ENCODE assay signal across 9 mouse cellular contexts in genomic region chr4:141994062-141994471, GRCm38 (mm10). TPM values are rescaled to one million over a fixed set of nuclear protein-coding genes. Genes with fewer than 3 reads are reported as not detected.
DNase-seq lines count a peak whose midpoint lies in the region; ATAC-seq and TF ChIP-seq lines count a peak whose summit lies in the region.
"Not testable (repeated sequence)": the region's sequence is repeated elsewhere in the genome, so short reads cannot be mapped to it uniquely, and the experiment has no call there.
"Had no signal": no experiment of that assay in that cellular context is flagged by ENCODE, and none has a peak within 500 bp of the region (broad histone marks: within the 10 kb centered on the region; RNA-seq: fewer than 3 reads in every experiment).

No protein-coding gene starts in this region.

- ATAC-seq in erythroblast, adult 5-6 weeks (replicated peaks; ENCODE audit: low FRiP score, poor library complexity, severe bottlenecking) = 0 out of 2 replicates have a peak, but pooled peaks have one; percentile 47
- ATAC-seq in lung, postnatal 0 days = not testable (repeated sequence)
- peak; percentile 88 for ATAC-seq in megakaryocyte-erythroid progenitor cell, adult 5-6 weeks (replicated peaks; ENCODE audit: low FRiP score, low TSS enrichment, poor library complexity, severe bottlenecking)

- not testable (repeated sequence) for H3K79me2 ChIP-seq in liver, adult 2 months (ENCODE audit: control insufficient read depth, insufficient read depth, low read length)

- not testable (repeated sequence) for TF ChIP-seq CTCF in ES-Bruce4 (IDR thresholded peaks at IDR 0.05; ENCODE audit: low read depth, low read length); liver, adult 2 months (IDR thresholded peaks at IDR 0.05; ENCODE audit: low read depth, low read length); lung, postnatal 0 days (IDR thresholded peaks at IDR 0.05)

- TF ChIP-seq POLR2A in ES-Bruce4 (IDR thresholded peaks at IDR 0.05; ENCODE audit: insufficient read depth, low read length); liver, adult 2 months (IDR thresholded peaks at IDR 0.05; ENCODE audit: extremely low read depth, insufficient read depth, low read length): not testable (repeated sequence)

- H3K27ac ChIP-seq in ES-Bruce4 (ENCODE audit: insufficient read depth, low read length); liver, adult 2 months (replicated peaks; ENCODE audit: insufficient read depth, low read depth, low read length); lung, postnatal 0 days (ENCODE audit: low read length): not testable (repeated sequence)

- not testable (repeated sequence) for H3K9me3 ChIP-seq in ES-Bruce4 (replicated peaks; ENCODE audit: control insufficient read depth, insufficient read depth, low read length, poor library complexity, severe bottlenecking); lung, postnatal 0 days (ENCODE audit: low read length)

- not testable (repeated sequence) for H3K27me3 ChIP-seq in ES-Bruce4 (ENCODE audit: control insufficient read depth, insufficient read depth, low read length, poor library complexity, severe bottlenecking); liver, adult 2 months (ENCODE audit: control insufficient read depth, insufficient read depth, low read length); lung, postnatal 0 days (replicated peaks; ENCODE audit: insufficient read depth, low read length)

- H3K36me3 ChIP-seq in ES-Bruce4 (ENCODE audit: control insufficient read depth, insufficient read depth, low read length, poor library complexity, severe bottlenecking); liver, adult 2 months (ENCODE audit: control insufficient read depth, insufficient read depth, low read length); lung, postnatal 0 days (ENCODE audit: insufficient read depth, low read length): not testable (repeated sequence)

- TF ChIP-seq EP300 in ES-Bruce4 (IDR thresholded peaks at IDR 0.05; ENCODE audit: insufficient read depth, low read depth, low read length); lung, postnatal 0 days (IDR thresholded peaks at IDR 0.05): not testable (repeated sequence)

- H3K9ac ChIP-seq in ES-Bruce4 (ENCODE audit: low read depth, poor library complexity, severe bottlenecking); liver, adult 2 months (ENCODE audit: low read depth, low read length); lung, postnatal 0 days (replicated peaks; ENCODE audit: low read depth): not testable (repeated sequence)

- H3K4me1 ChIP-seq in ES-Bruce4 (ENCODE audit: control insufficient read depth, insufficient read depth, low read length); liver, adult 2 months (ENCODE audit: control insufficient read depth, insufficient read depth, low read length); lung, postnatal 0 days (ENCODE audit: insufficient read depth, low read depth, low read length): not testable (repeated sequence)

- H3K4me3 ChIP-seq in ES-Bruce4 (ENCODE audit: low read depth, low read length) = peak overlapping the region; percentile 35
- H3K4me3 ChIP-seq in liver, adult 2 months (ENCODE audit: insufficient read depth, low read depth, low read length); lung, postnatal 0 days (ENCODE audit: low read depth, low read length): not testable (repeated sequence)

- peak; percentile 67 for DNase-seq in 3134 (ENCODE audit: extremely low read depth, insufficient read length, low spot score)
- peak; percentile 90 for DNase-seq in ZHBTc4 (ENCODE audit: low read depth, low spot score)
- DNase-seq in liver, adult 2 months (ENCODE audit: extremely low read depth, low read depth, low spot score) = peak; percentile 22
- peak; percentile 14 for DNase-seq in lung, postnatal 0 days (ENCODE audit: low spot score)

- H3K4me2 ChIP-seq in lung, postnatal 0 days (replicated peaks; ENCODE audit: low read depth, low read length) = not testable (repeated sequence)

- 68% methylated on average over 2 of the region's 2 CpGs for WGBS in liver, adult 2 months
- whole genome bisulfite sequencing in lung, postnatal 0 days = 49% methylated on average over 2 of the region's 2 CpGs

RNA-seq across cellular contexts. Expression of gene Fhad1, which starts 20.8 kb away (rescaled TPM):
- 1.5 and 2.1 TPM in 2 replicates for polyA plus RNA-seq in ES-Bruce4 (2011; ENCODE audit: insufficient read depth, insufficient read length, low read depth, missing spikeins)
- not detected in 2 replicates for total RNA-seq in erythroblast, adult 5-6 weeks (2015; ENCODE audit: low replicate concordance)
- total RNA-seq in erythroblast, adult 5-6 weeks (2017; ENCODE audit: low replicate concordance) = 0.17 TPM in 1 of 2 replicates, not detected in the other
- total RNA-seq in liver, adult 2 months (2014; rRNA removed) = 0.40 and 2.4 TPM in 2 replicates
- polyA plus RNA-seq in liver, adult 2 months (2012; rRNA removed) = 0.06 and 0.41 TPM in 2 replicates
- 6.5 and 8.3 TPM in 2 replicates for polyA plus RNA-seq in lung, postnatal 0 days (2015; fragmentation: Nextera tagmentation; extraction: Ambion mirVana)
- total RNA-seq in megakaryocyte-erythroid progenitor cell, adult 5-6 weeks (2014; fragmentation: Nextera tagmentation) = not detected in 2 replicates
- not detected in 2 replicates for total RNA-seq in megakaryocyte-erythroid progenitor cell, adult 5-6 weeks (2017)
- total RNA-seq: gastrocnemius, adult 2 months had no signal
- polyA plus RNA-seq: erythroblast, embryonic 14.5 days had no signal

Comparison
In these comparisons a context has a peak if more than half of its experiments do, and no peak if none do; other contexts are left out.
1. DNase-seq: peak in every context shown above with its lines; median percentile 90 in ZHBTc4; 67 in 3134; 22 in liver, adult 2 months; 14 in lung, postnatal 0 days.